Mouse (Mus musculus): ENCODE data around the gene Phf24.
A peak's percentile ranks its signal among the peaks of the same experiment; 100 is the strongest.

Gene Phf24

GRCm38 (mm10) chr4:42916617-42917401, at the start of gene Phf24:
Phf24 (plus strand) TSS chr4:42916660.
- DNase-seq (ENCODE audit: low spot score in 2 of 2): peak in 1 of 2 experiments; percentile 56

GRCm38 (mm10) chr4:42867390-42867789, 49.1 kb upstream of the Phf24 start:
- DNase-seq (ENCODE audit: low spot score in 2 of 2): no peak

GRCm38 (mm10) chr4:42868193-42868592, 48.3 kb upstream of the Phf24 start:
- no peak for DNase-seq (ENCODE audit: low spot score in 2 of 2)

GRCm38 (mm10) chr4:42870748-42871147, 45.7 kb upstream of the Phf24 start:
- DNase-seq (ENCODE audit: low spot score in 2 of 2): no peak

- DNase-seq (ENCODE audit: low spot score in 2 of 2): no peak
These were observed 44.3 kb upstream of the Phf24 start for GRCm38 (mm10) chr4:42872151-42872550.

GRCm38 (mm10) chr4:42872746-42873435, 43.6 kb upstream of the Phf24 start:
- no peak for DNase-seq (ENCODE audit: low spot score in 2 of 2)

GRCm38 (mm10) chr4:42874134-42874533, 42.3 kb upstream of the Phf24 start, which contains the start of gene Fam205c:
Fam205c (minus strand) TSS chr4:42874234.
- DNase-seq (ENCODE audit: low spot score in 2 of 2): no peak

- DNase-seq (ENCODE audit: low spot score in 2 of 2): peak; percentile 55 to 66
These were observed 39.7 kb upstream of the Phf24 start for GRCm38 (mm10) chr4:42876586-42877291.

GRCm38 (mm10) chr4:42877657-42878056, 38.8 kb upstream of the Phf24 start:
- no peak for DNase-seq (ENCODE audit: low spot score in 2 of 2)

GRCm38 (mm10) chr4:42879829-42880676, 36.4 kb upstream of the Phf24 start:
- DNase-seq (ENCODE audit: low spot score in 2 of 2): no peak

- no peak for DNase-seq (ENCODE audit: low spot score in 2 of 2)
These were observed 35.8 kb upstream of the Phf24 start for GRCm38 (mm10) chr4:42880677-42880948.

- DNase-seq (ENCODE audit: low spot score in 2 of 2): peak; percentile 51 to 57
These were observed 29.5 kb upstream of the Phf24 start for GRCm38 (mm10) chr4:42886926-42887325.

GRCm38 (mm10) chr4:42888806-42889205, 27.7 kb upstream of the Phf24 start:
- DNase-seq (ENCODE audit: low spot score in 2 of 2): no peak

- DNase-seq (ENCODE audit: low spot score in 2 of 2): no peak
These were observed 25.3 kb upstream of the Phf24 start for GRCm38 (mm10) chr4:42891176-42891575.

GRCm38 (mm10) chr4:42895118-42895517, 21.3 kb upstream of the Phf24 start:
- no peak for DNase-seq (ENCODE audit: low spot score in 2 of 2)

- no peak for DNase-seq (ENCODE audit: low spot score in 2 of 2)
These were observed 17.5 kb upstream of the Phf24 start for GRCm38 (mm10) chr4:42898914-42899313.

GRCm38 (mm10) chr4:42900878-42901277, 15.6 kb upstream of the Phf24 start:
- DNase-seq (ENCODE audit: low spot score in 2 of 2): peak; percentile 64 to 69

- no peak for DNase-seq (ENCODE audit: low spot score in 2 of 2)
These were observed 14.3 kb upstream of the Phf24 start for GRCm38 (mm10) chr4:42902174-42902573.

- no peak for DNase-seq (ENCODE audit: low spot score in 2 of 2)
These were observed 13.7 kb upstream of the Phf24 start for GRCm38 (mm10) chr4:42902730-42903129.

- no peak for DNase-seq (ENCODE audit: low spot score in 2 of 2)
These were observed 12.5 kb upstream of the Phf24 start for GRCm38 (mm10) chr4:42903942-42904341.

- DNase-seq (ENCODE audit: low spot score in 2 of 2): no peak
These were observed 11.9 kb upstream of the Phf24 start for GRCm38 (mm10) chr4:42904523-42904922.

- no peak for DNase-seq (ENCODE audit: low spot score in 2 of 2)
These were observed 11.5 kb upstream of the Phf24 start for GRCm38 (mm10) chr4:42904966-42905365.

Measured in right cerebral cortex, adult 2 months (tissue).